Mouse (Mus musculus) liver, embryonic 14.5 days (tissue): ENCODE results near the gene Gm5136. TPM values are rescaled to one million over a fixed set of nuclear protein-coding genes. Genes with fewer than 3 reads are reported as not detected.

Source experiments
- ATAC-seq: fragments of 200-750 bp; cut with Nextera tagmentation; 2 replicates; pipeline ENCODE4 v1.8.0; 2017; ENCODE audit warnings: moderate number of reproducible peaks, mild to moderate bottlenecking, moderate library complexity; ENCODE audit not compliant: insufficient read depth
- DNase-seq, 3 experiments: peaks; one replicate each; pipeline ENCODE4 v3.0.0-alpha.2; 2012 to 2013; ENCODE audit warnings: low read depth in 3 of 3, low spot score in 3 of 3
- H3K27ac ChIP-seq: fragments of 300-500 bp; sonication (generic); 2 replicates; pipeline ENCODE4 v1.5.1; 2014; ENCODE audit warnings: moderate library complexity, mild to moderate bottlenecking, control low read depth, inconsistent platforms
- H3K27me3 ChIP-seq: fragments of 300-500 bp; sonication (generic); 2 replicates; pipeline ENCODE4 v1.6.1; 2014; ENCODE audit warnings: mild to moderate bottlenecking, low read length, moderate library complexity; ENCODE audit not compliant: control insufficient read depth, insufficient read depth
- H3K36me3 ChIP-seq: fragments of 300-500 bp; sonication (generic); replicated peaks from 2 replicates; pipeline ENCODE4 v1.6.1; 2014; ENCODE audit warnings: low read depth; ENCODE audit not compliant: control insufficient read depth, insufficient read depth
- H3K4me1 ChIP-seq, 2 experiments: fragments of 200-500 bp in 1 of 2; fragments of 300-500 bp in 1 of 2; sonication (generic) in 1 of 2; replicated peaks; 2 replicates each; pipeline ENCODE4 v1.6.1; 2012 to 2014; ENCODE audit warnings: antibody characterized with exemption in 1 of 2, inconsistent platforms in 1 of 2, low read length in 1 of 2; ENCODE audit not compliant: control insufficient read depth in 2 of 2, insufficient read depth in 2 of 2
- H3K4me2 ChIP-seq: fragments of 300-500 bp; sonication (generic); 2 replicates; pipeline ENCODE4 v1.6.1; 2014; ENCODE audit warnings: low read depth, mild to moderate bottlenecking, control low read depth, moderate library complexity
- H3K4me3 ChIP-seq, 2 experiments: fragments of 200-500 bp in 1 of 2; fragments of 300-500 bp in 1 of 2; sonication (generic) in 1 of 2; 2 replicates each; pipeline ENCODE4 v1.5.1; 2012 to 2014; ENCODE audit warnings: low read depth in 2 of 2, low read length in 2 of 2, mild to moderate bottlenecking in 2 of 2, control low read depth in 1 of 2, inconsistent platforms in 1 of 2, moderate library complexity in 1 of 2; ENCODE audit not compliant: insufficient read depth in 1 of 2
- H3K9ac ChIP-seq: fragments of 300-500 bp; sonication (generic); replicated peaks from 2 replicates; pipeline ENCODE4 v1.6.1; 2014; ENCODE audit warnings: mild to moderate bottlenecking, control low read depth, moderate library complexity
- H3K9me3 ChIP-seq: fragments of 300-500 bp; sonication (generic); 2 replicates; pipeline ENCODE4 v1.6.1; 2016; ENCODE audit warnings: low read length, mixed read lengths; ENCODE audit not compliant: control insufficient read depth
- CTCF ChIP-seq: IDR thresholded peaks from 2 replicates; pipeline ENCODE4 v1.5.1; 2016; ENCODE audit warnings: antibody characterized with exemption, low read depth, control low read depth
- EP300 ChIP-seq: IDR thresholded peaks from 2 replicates; pipeline ENCODE4 v1.6.1; 2016; ENCODE audit warnings: antibody characterized with exemption, low read depth
- WGBS: fragments of 180-500 bp; shearing (Covaris S2); extraction: QIAGEN DNeasy Blood & Tissue Kit; methylation state at CpG from one replicate; pipeline ENCODE4 v1.1.7; 2014; ENCODE audit not compliant: insufficient replicate concordance; 5-methylcytosine and 5-hydroxymethylcytosine counted together
- polyA plus RNA-seq, 2 experiments: library from polyadenylated mRNA; depleted of rRNA in 1 of 2; stranded (reverse) in 1 of 2; unstranded in 1 of 2; fragments of >200 nt; fragmentation: Nextera tagmentation in 1 of 2; extraction: Ambion mirVana in 1 of 2; gene quantifications; 2 replicates each; pipeline versions ENCODE4 v1.2.1 to v1.2.3; 2012 to 2014

The Gm5136 gene
- polyA plus RNA-seq, 2 experiments: not detected

GRCm38 (mm10) chr10:108652066-108652465, 47.9 kb downstream of the Gm5136 start:
- TF ChIP-seq EP300 (no peak), CTCF (no peak)
- no peak overlapping the region for H3K9ac ChIP-seq
- H3K27ac ChIP-seq: no peak overlapping the region
- whole genome bisulfite sequencing: 42% methylated on average over 8 of the region's 8 CpGs
- no peak overlapping the region for H3K4me2 ChIP-seq
- no peak for ATAC-seq
- H3K36me3 ChIP-seq: no peaks in the 10 kb centered on the region
- H3K4me3 ChIP-seq: no peak overlapping the region
- DNase-seq: no peak
- no peaks in the 10 kb centered on the region for H3K4me1 ChIP-seq
- H3K9me3 ChIP-seq: no peaks in the 10 kb centered on the region
- H3K27me3 ChIP-seq: no peaks in the 10 kb centered on the region

- Histone ChIP-seq H3K4me3 (no peak overlapping the region), H3K4me1 (no peaks in the 10 kb centered on the region), H3K27ac (no peak overlapping the region), H3K27me3 (no peaks in the 10 kb centered on the region), H3K36me3 (no peaks in the 10 kb centered on the region), H3K9ac (no peak overlapping the region), H3K4me2 (no peak overlapping the region), H3K9me3 (no peaks in the 10 kb centered on the region)
- ATAC-seq: no peak
- no peak for DNase-seq
- 55% methylated on average over 7 of the region's 7 CpGs for WGBS
- no peak for TF ChIP-seq CTCF
Observed at GRCm38 (mm10) chr10:108649174-108649573, 50.8 kb downstream of the Gm5136 start.
